Mouse (Mus musculus): Measurements from ENCODE around the gene Plxnd1. TPM values are rescaled to one million over a fixed set of nuclear protein-coding genes. Genes with fewer than 3 reads are reported as not detected.

The Plxnd1 gene
- total RNA-seq, 1 experiment from 2014 or later: 12.4 TPM

- peak in 1 of 2 experiments; percentile 23; a peak in 1 of 4 replicates for ATAC-seq (replicated peaks in 1 of 2; ENCODE audit: insufficient read depth in 1 of 2, low FRiP score in 2 of 2, low TSS enrichment in 1 of 2, low read depth in 1 of 2, poor library complexity in 2 of 2, severe bottlenecking in 2 of 2)
These were observed 48.4 kb downstream of the Plxnd1 start for GRCm38 (mm10) chr6:115946389-115946788.

- no peak for ATAC-seq (replicated peaks in 1 of 2; ENCODE audit: insufficient read depth in 1 of 2, low FRiP score in 2 of 2, low TSS enrichment in 1 of 2, low read depth in 1 of 2, poor library complexity in 2 of 2, severe bottlenecking in 2 of 2)
These were observed 49.2 kb downstream of the Plxnd1 start for GRCm38 (mm10) chr6:115945633-115946032.

- ATAC-seq (replicated peaks in 1 of 2; ENCODE audit: insufficient read depth in 1 of 2, low FRiP score in 2 of 2, low TSS enrichment in 1 of 2, low read depth in 1 of 2, poor library complexity in 2 of 2, severe bottlenecking in 2 of 2): no peak
These were observed 50.2 kb downstream of the Plxnd1 start, which contains the start of gene H1foo for GRCm38 (mm10) chr6:115944638-115945037. Gene H1foo, plus strand, starts transcription at chr6:115944938.

GRCm38 (mm10) chr6:115943498-115944427, 51.0 kb downstream of the Plxnd1 start:
- ATAC-seq (replicated peaks in 1 of 2; ENCODE audit: insufficient read depth in 1 of 2, low FRiP score in 2 of 2, low TSS enrichment in 1 of 2, low read depth in 1 of 2, poor library complexity in 2 of 2, severe bottlenecking in 2 of 2): no peak

DNA sequence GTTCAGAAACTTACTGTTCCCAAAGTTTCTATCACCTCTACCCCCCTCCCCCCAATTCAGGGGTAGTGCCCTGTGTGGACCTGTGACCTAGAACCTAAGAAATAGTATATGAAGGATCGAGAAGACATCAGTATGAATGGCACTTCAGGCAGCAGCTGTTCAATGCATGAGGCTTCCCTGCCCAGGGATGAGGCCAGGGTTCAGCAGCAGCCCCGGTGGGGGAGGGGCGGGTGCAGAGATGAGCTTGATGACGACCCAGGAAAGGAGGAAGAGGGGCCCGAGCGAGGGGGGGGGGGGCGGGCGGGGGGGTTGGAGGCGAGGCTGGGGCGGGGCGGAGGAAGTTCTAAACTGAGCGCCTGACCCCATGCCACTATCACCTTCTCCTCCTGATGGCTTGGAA, 53.7 kb downstream of the Plxnd1 start:
- 0 out of 4 replicates have a peak, but pooled peaks of 1 of the 2 experiments have one; percentile 17 for ATAC-seq (replicated peaks in 1 of 2; ENCODE audit: insufficient read depth in 1 of 2, low FRiP score in 2 of 2, low TSS enrichment in 1 of 2, low read depth in 1 of 2, poor library complexity in 2 of 2, severe bottlenecking in 2 of 2)

- ATAC-seq (replicated peaks in 1 of 2; ENCODE audit: insufficient read depth in 1 of 2, low FRiP score in 2 of 2, low TSS enrichment in 1 of 2, low read depth in 1 of 2, poor library complexity in 2 of 2, severe bottlenecking in 2 of 2): no peak
These were observed 54.2 kb downstream of the Plxnd1 start for GRCm38 (mm10) chr6:115940603-115941002.

- no peak for ATAC-seq (replicated peaks in 1 of 2; ENCODE audit: insufficient read depth in 1 of 2, low FRiP score in 2 of 2, low TSS enrichment in 1 of 2, low read depth in 1 of 2, poor library complexity in 2 of 2, severe bottlenecking in 2 of 2)
These were observed 56.0 kb downstream of the Plxnd1 start for GRCm38 (mm10) chr6:115938798-115939197.

GRCm38 (mm10) chr6:115938011-115938410, 56.8 kb downstream of the Plxnd1 start:
- no peak for ATAC-seq (replicated peaks in 1 of 2; ENCODE audit: insufficient read depth in 1 of 2, low FRiP score in 2 of 2, low TSS enrichment in 1 of 2, low read depth in 1 of 2, poor library complexity in 2 of 2, severe bottlenecking in 2 of 2)

DNA sequence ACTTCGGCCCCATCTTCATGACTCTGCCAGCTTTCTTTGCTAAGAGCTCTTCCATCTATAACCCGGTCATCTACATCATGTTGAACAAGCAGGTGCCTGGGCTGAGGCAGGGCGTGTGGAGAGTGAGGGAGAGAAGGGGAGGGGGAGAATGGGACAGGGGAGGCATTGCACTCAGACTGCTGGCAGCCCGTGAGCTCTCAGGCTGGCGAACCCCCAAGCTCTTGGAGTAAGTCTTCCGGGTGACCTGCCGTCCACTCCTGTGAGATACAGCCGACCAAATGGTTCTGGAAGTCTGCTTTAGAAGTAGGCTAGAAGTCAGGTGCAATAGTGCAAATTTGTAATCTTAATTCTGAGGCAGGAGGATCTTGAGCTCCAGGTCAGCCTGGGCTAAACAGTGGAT, 59.3 kb downstream of the Plxnd1 start:
- ATAC-seq (replicated peaks in 1 of 2; ENCODE audit: insufficient read depth in 1 of 2, low FRiP score in 2 of 2, low TSS enrichment in 1 of 2, low read depth in 1 of 2, poor library complexity in 2 of 2, severe bottlenecking in 2 of 2): no peak

DNA sequence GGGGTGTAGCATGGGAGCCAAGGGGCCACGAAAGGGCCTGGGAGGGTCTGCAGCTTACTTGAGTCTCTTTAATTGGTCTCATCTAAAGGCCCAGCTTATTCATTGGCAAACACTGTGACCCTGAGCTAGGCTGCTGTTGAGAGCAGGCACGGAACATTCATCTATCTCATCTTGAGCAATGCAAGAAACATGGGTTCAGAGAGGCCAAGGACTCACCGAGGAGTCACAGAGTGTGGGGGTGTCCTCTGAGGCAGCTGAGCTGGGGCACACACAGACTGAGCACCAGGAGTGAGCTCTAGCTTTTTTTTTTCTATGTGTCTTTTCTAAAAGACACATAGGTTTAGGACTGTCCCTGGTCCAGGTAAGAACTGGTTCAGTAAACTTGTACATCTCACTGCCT, 62.4 kb downstream of the Plxnd1 start:
- no peak for ATAC-seq (replicated peaks in 1 of 2; ENCODE audit: insufficient read depth in 1 of 2, low FRiP score in 2 of 2, low TSS enrichment in 1 of 2, low read depth in 1 of 2, poor library complexity in 2 of 2, severe bottlenecking in 2 of 2)

DNA sequence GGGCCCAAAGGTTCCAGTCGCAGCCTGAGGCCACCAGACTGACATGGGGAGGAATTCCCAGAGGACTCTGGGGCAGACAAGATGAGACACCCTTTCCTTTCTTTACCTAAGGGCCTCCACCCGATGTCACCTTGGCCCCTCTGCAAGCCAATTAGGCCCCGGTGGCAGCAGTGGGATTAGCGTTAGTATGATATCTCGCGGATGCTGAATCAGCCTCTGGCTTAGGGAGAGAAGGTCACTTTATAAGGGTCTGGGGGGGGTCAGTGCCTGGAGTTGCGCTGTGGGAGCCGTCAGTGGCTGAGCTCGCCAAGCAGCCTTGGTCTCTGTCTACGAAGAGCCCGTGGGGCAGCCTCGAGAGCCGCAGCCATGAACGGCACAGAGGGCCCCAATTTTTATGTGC, 63.2 kb downstream of the Plxnd1 start, which contains the start of gene Rho:
TSS of gene Rho (plus strand) at position 110 of the 400 bp plus-strand sequence.
- no peak for ATAC-seq (replicated peaks in 1 of 2; ENCODE audit: insufficient read depth in 1 of 2, low FRiP score in 2 of 2, low TSS enrichment in 1 of 2, low read depth in 1 of 2, poor library complexity in 2 of 2, severe bottlenecking in 2 of 2)

DNA sequence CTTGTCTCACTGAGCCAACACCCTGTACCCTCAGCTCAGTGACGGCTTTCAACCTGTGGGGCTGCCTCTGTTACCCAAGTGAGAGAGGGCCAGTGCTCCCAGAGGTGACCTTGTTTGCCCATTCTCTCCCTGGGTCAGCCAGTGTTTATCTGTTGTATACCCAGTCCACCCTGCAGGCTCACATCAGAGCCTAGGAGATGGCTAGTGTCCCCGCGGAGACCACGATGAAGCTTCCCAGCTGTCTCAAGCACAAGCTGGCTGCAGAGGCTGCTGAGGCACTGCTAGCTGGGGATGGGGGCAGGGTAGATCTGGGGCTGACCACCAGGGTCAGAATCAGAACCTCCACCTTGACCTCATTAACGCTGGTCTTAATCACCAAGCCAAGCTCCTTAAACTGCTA, 64.8 kb downstream of the Plxnd1 start:
- no peak for ATAC-seq (replicated peaks in 1 of 2; ENCODE audit: insufficient read depth in 1 of 2, low FRiP score in 2 of 2, low TSS enrichment in 1 of 2, low read depth in 1 of 2, poor library complexity in 2 of 2, severe bottlenecking in 2 of 2)

DNA sequence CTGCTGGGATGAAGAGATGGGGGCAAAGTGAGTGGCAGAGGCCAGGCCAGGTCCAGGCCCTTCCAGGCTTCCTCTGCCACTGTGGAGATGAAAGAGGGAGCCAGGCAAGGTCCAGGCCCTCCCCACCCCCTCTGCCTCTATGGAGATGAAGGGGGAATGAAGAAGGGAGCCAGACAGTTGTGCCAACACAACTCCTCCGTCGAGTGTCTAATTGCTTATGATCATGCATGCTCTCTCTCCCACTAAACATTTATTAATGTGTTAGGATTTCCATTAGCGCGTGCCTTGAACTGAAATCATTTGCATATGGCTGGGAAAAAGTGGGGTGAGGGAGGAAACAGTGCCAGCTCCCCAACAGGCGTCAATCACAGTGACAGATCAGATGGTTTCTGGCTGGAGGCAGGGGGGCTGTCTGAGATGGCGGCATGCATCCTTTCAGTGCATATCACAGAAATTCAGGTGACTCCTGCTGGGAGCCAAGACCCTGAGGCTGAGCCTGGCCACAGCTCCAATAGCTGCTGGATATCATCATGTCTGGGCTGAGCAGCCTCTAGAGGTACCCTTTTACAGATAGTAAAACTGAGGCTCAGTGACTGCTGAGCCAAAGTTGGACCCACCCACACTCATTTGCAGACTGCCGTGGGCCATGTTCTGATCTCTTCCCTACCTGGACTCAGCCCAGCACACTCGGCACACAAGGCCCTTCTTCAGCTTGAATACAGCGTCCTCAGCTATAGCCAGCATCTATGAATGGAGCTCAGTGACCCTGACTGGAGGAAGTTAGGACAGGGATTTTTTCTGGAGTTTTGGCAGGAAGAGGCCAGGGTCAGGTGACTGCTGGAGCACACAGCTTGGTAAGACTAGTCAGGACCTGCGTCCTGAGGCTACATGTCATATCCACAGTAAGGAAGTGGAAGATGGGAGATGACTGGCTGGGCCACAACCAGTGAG, 67.2 kb downstream of the Plxnd1 start:
- ATAC-seq (replicated peaks in 1 of 2; ENCODE audit: insufficient read depth in 1 of 2, low FRiP score in 2 of 2, low TSS enrichment in 1 of 2, low read depth in 1 of 2, poor library complexity in 2 of 2, severe bottlenecking in 2 of 2): no peak

GRCm38 (mm10) chr6:115926416-115926815, 68.4 kb downstream of the Plxnd1 start:
- no peak for ATAC-seq (replicated peaks in 1 of 2; ENCODE audit: insufficient read depth in 1 of 2, low FRiP score in 2 of 2, low TSS enrichment in 1 of 2, low read depth in 1 of 2, poor library complexity in 2 of 2, severe bottlenecking in 2 of 2)

GRCm38 (mm10) chr6:115924829-115925228, 70.0 kb downstream of the Plxnd1 start:
- ATAC-seq (replicated peaks in 1 of 2; ENCODE audit: insufficient read depth in 1 of 2, low FRiP score in 2 of 2, low TSS enrichment in 1 of 2, low read depth in 1 of 2, poor library complexity in 2 of 2, severe bottlenecking in 2 of 2): no peak

DNA sequence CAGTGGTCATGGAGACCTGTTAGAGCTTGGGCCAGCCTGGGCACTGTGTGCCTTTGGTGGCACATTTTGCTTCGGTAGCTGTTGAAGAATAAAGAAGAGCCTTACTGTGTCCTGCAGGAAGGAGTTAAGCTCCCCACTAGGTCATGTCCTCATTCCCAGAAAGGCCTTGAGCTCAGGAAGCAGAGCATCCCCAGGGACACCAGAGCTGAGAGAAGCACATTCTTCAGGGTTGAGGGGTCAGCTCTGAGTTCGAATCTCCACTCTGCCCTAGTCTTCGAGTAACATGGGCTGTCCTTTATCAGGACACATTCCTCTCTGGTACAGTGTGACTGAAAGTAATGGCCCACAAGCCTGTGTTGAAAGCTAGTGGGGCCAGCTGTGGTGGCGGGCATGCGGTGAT, 74.9 kb downstream of the Plxnd1 start:
- no peak for ATAC-seq (replicated peaks in 1 of 2; ENCODE audit: insufficient read depth in 1 of 2, low FRiP score in 2 of 2, low TSS enrichment in 1 of 2, low read depth in 1 of 2, poor library complexity in 2 of 2, severe bottlenecking in 2 of 2)

GRCm38 (mm10) chr6:115918615-115919014, 76.2 kb downstream of the Plxnd1 start:
- no peak for ATAC-seq (replicated peaks in 1 of 2; ENCODE audit: insufficient read depth in 1 of 2, low FRiP score in 2 of 2, low TSS enrichment in 1 of 2, low read depth in 1 of 2, poor library complexity in 2 of 2, severe bottlenecking in 2 of 2)

GRCm38 (mm10) chr6:115916611-115917010, 78.2 kb downstream of the Plxnd1 start:
- ATAC-seq (replicated peaks in 1 of 2; ENCODE audit: insufficient read depth in 1 of 2, low FRiP score in 2 of 2, low TSS enrichment in 1 of 2, low read depth in 1 of 2, poor library complexity in 2 of 2, severe bottlenecking in 2 of 2): no peak
